Mouse (Mus musculus) lung, postnatal 0 days (tissue): ENCODE results near the gene Ncor1. TPM values are rescaled to one million over a fixed set of nuclear protein-coding genes. Genes with fewer than 3 reads are reported as not detected.

Experiments used
- ATAC-seq: fragments of 200-750 bp; cut with Nextera tagmentation; 2 replicates; pipeline ENCODE4 v1.8.0; 2017; ENCODE audit warnings: moderate library complexity
- DNase-seq: peaks from one replicate; pipeline ENCODE4 v3.0.0-alpha.2; 2016; ENCODE audit warnings: low spot score
- H3K27ac ChIP-seq: fragments of 300-500 bp; sonication (generic); 2 replicates; pipeline ENCODE4 v1.5.1; 2014; ENCODE audit warnings: antibody characterized with exemption, mild to moderate bottlenecking, low read length, mixed read lengths
- H3K27me3 ChIP-seq: fragments of 300-500 bp; sonication (generic); replicated peaks from 2 replicates; pipeline ENCODE4 v1.6.1; 2014; ENCODE audit warnings: low read length, mixed read lengths; ENCODE audit not compliant: insufficient read depth
- H3K36me3 ChIP-seq: fragments of 300-500 bp; sonication (generic); 2 replicates; pipeline ENCODE4 v1.6.1; 2014; ENCODE audit warnings: low read length, mixed read lengths; ENCODE audit not compliant: insufficient read depth
- H3K4me1 ChIP-seq: fragments of 300-500 bp; sonication (generic); 2 replicates; pipeline ENCODE4 v1.6.1; 2014; ENCODE audit warnings: antibody characterized with exemption, low read depth, low read length, mixed read lengths; ENCODE audit not compliant: insufficient read depth
- H3K4me2 ChIP-seq: fragments of 300-500 bp; sonication (generic); replicated peaks from 2 replicates; pipeline ENCODE4 v1.6.1; 2014; ENCODE audit warnings: low read depth, mild to moderate bottlenecking, low read length, moderate library complexity, mixed read lengths
- H3K4me3 ChIP-seq: fragments of 300-500 bp; sonication (generic); 2 replicates; pipeline ENCODE4 v1.5.1; 2014; ENCODE audit warnings: low read depth, low read length
- H3K9ac ChIP-seq: fragments of 300-500 bp; sonication (generic); replicated peaks from 2 replicates; pipeline ENCODE4 v1.6.1; 2014; ENCODE audit warnings: low read depth, mild to moderate bottlenecking
- H3K9me3 ChIP-seq: fragments of 300-500 bp; sonication (generic); 2 replicates; pipeline ENCODE4 v1.6.1; 2016; ENCODE audit warnings: low read length, mixed read lengths
- CTCF ChIP-seq: IDR thresholded peaks from 2 replicates; pipeline ENCODE4 v1.5.1; 2016; ENCODE audit warnings: antibody characterized with exemption, mild to moderate bottlenecking
- EP300 ChIP-seq: IDR thresholded peaks from 2 replicates; pipeline ENCODE4 v1.6.1; 2016; ENCODE audit warnings: antibody characterized with exemption, mild to moderate bottlenecking, control low read depth
- WGBS: fragments of 180-500 bp; shearing (Covaris S2); extraction: QIAGEN DNeasy Blood & Tissue Kit; methylation state at CpG from one replicate; pipeline ENCODE4 v1.1.7; 2014; 5-methylcytosine and 5-hydroxymethylcytosine counted together
- polyA plus RNA-seq: library from polyadenylated mRNA; unstranded; fragments of >200 nt; fragmentation: Nextera tagmentation; extraction: Ambion mirVana; gene quantifications from 2 replicates; pipeline ENCODE4 v1.2.1, GENCODE M21; 2015

The Ncor1 gene
- polyA plus RNA-seq, 1 experiment from 2014 or later = 103 TPM

GRCm38 (mm10) chr11:62277086-62277485 lies 181.3 kb downstream of the Ncor1 start:
- Histone ChIP-seq H3K4me1 (peaks cover 3% of the 10 kb centered on the region; the same call in 1 of the 2 replicates), H3K27ac (no peak overlapping the region), H3K9me3 (no peaks in the 10 kb centered on the region), H3K27me3 (no peaks in the 10 kb centered on the region), H3K9ac (no peak overlapping the region), H3K4me3 (no peak overlapping the region), H3K36me3 (no peaks in the 10 kb centered on the region), H3K4me2 (no peak overlapping the region)
- WGBS = 35% methylated on average over 8 of the region's 8 CpGs
- no peak for ATAC-seq
- TF ChIP-seq CTCF (peak; percentile 12; the same call in 1 of the 2 replicates), EP300 (no peak)
- DNase-seq = no peak

- ATAC-seq = no peak
- Histone ChIP-seq H3K4me3 (no peak overlapping the region), H3K36me3 (no peaks in the 10 kb centered on the region), H3K4me2 (no peak overlapping the region), H3K9ac (no peak overlapping the region), H3K4me1 (no peaks in the 10 kb centered on the region), H3K27ac (no peak overlapping the region), H3K9me3 (no peaks in the 10 kb centered on the region), H3K27me3 (no peaks in the 10 kb centered on the region)
- WGBS = 43% methylated on average over 5 of the region's 5 CpGs
- no peak for DNase-seq
- TF ChIP-seq CTCF = no peak
- TF ChIP-seq EP300 = no peak
Measured at GRCm38 (mm10) chr11:62270851-62271250, 187.5 kb downstream of the Ncor1 start.

- Histone ChIP-seq H3K4me3 (no peak overlapping the region), H3K27me3 (no peaks in the 10 kb centered on the region), H3K4me1 (no peaks in the 10 kb centered on the region), H3K36me3 (no peaks in the 10 kb centered on the region), H3K9ac (no peak overlapping the region), H3K27ac (no peak overlapping the region), H3K9me3 (no peaks in the 10 kb centered on the region), H3K4me2 (no peak overlapping the region)
- TF ChIP-seq EP300 (no peak), CTCF (no peak)
- DNase-seq = no peak
- WGBS = 65% methylated on average over 12 of the region's 12 CpGs
- no peak for ATAC-seq
Measured at GRCm38 (mm10) chr11:62269097-62269496, 189.2 kb downstream of the Ncor1 start.

GRCm38 (mm10) chr11:62268381-62268780 lies 190.0 kb downstream of the Ncor1 start:
- ATAC-seq (no peak), DNase-seq (no peak)
- no peak overlapping the region for H3K4me3 ChIP-seq
- H3K4me2 ChIP-seq = no peak overlapping the region
- no peaks in the 10 kb centered on the region for H3K27me3 ChIP-seq
- H3K9me3 ChIP-seq = no peaks in the 10 kb centered on the region
- TF ChIP-seq CTCF = no peak
- TF ChIP-seq EP300 = no peak
- H3K9ac ChIP-seq = no peak overlapping the region
- H3K27ac ChIP-seq = no peak overlapping the region
- H3K36me3 ChIP-seq = no peaks in the 10 kb centered on the region
- no peaks in the 10 kb centered on the region for H3K4me1 ChIP-seq
- 57% methylated on average over 8 of the region's 8 CpGs for WGBS

- no peak for ATAC-seq
Measured at GRCm38 (mm10) chr11:62266466-62267214, 191.7 kb downstream of the Ncor1 start.

More at GRCm38 (mm10) chr11:62266466-62267214, 191.7 kb downstream of the Ncor1 start:
- 50% methylated on average over 17 of the region's 17 CpGs for WGBS
- H3K9ac ChIP-seq = no peak overlapping the region
- no peak overlapping the region for H3K27ac ChIP-seq
- H3K4me3 ChIP-seq = no peak overlapping the region
- no peaks in the 10 kb centered on the region for H3K4me1 ChIP-seq
- H3K4me2 ChIP-seq = no peak overlapping the region
- H3K36me3 ChIP-seq = no peaks in the 10 kb centered on the region
- no peaks in the 10 kb centered on the region for H3K9me3 ChIP-seq
- no peaks in the 10 kb centered on the region for H3K27me3 ChIP-seq
- no peak for TF ChIP-seq CTCF
- TF ChIP-seq EP300 = no peak
- no peak for DNase-seq

Other genes starting within 250 kb of the Ncor1 start
- gene Adora2b, start 209.6 kb downstream of the Ncor1 start, polyA plus RNA-seq = 27.7 and 39.8 TPM in 2 replicates
- gene Zswim7, start 177.2 kb downstream of the Ncor1 start, polyA plus RNA-seq = 15.5 and 20.9 TPM in 2 replicates
- 10.1 and 11.4 TPM in 2 replicates for gene Ttc19, start 177.1 kb downstream of the Ncor1 start, polyA plus RNA-seq
- 4.8 and 5.0 TPM in 2 replicates for gene Pigl, start 81 bp downstream of the Ncor1 start, polyA plus RNA-seq
- gene Cenpv, start 80.7 kb upstream of the Ncor1 start, polyA plus RNA-seq = 5.4 and 6.4 TPM in 2 replicates
- 2,346 and 2,640 TPM in 2 replicates for gene Ubb, start 92.6 kb upstream of the Ncor1 start, polyA plus RNA-seq
- gene Trpv2, start 115.9 kb upstream of the Ncor1 start, polyA plus RNA-seq = 6.1 and 6.2 TPM in 2 replicates
- 15.0 and 18.2 TPM in 2 replicates for gene Lrrc75a, start 190.0 kb upstream of the Ncor1 start, polyA plus RNA-seq
- gene Mmgt2, start 190.1 kb upstream of the Ncor1 start, polyA plus RNA-seq = 22.3 and 27.9 TPM in 2 replicates